Mouse (Mus musculus): ENCODE measurements at regions not wholly inside any gene's neighbourhood (a gene's known extent, or its start where the extent isn't known, plus 50 kb on each side); places are given as distances from the start of the nearest gene placed in this dataset.

DNA sequence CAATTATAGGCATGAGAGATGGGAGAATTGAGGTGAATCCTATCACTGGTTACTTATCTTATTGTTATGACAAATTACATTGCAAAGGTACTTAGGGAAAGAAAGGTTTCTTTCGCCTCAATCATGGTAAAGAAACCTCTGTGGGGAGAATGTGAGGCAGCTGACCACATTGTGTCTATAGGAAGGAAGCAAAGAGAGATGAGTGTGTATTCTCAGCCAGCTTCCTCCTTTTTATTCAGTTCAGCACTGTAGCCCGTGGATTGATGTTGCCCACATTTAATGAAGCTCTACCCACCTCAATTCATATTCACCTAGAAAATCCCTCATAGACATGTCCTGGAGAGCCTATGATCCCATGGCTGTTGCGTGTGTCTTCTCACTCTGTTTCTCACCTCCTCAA, 406.2 kb downstream of the Atp6ap1l start:
- DNase-seq (ENCODE audit: low spot score in 2 of 2), result no peak
- intact Hi-C loops (cut with DNase I), result no loop called here

DNA sequence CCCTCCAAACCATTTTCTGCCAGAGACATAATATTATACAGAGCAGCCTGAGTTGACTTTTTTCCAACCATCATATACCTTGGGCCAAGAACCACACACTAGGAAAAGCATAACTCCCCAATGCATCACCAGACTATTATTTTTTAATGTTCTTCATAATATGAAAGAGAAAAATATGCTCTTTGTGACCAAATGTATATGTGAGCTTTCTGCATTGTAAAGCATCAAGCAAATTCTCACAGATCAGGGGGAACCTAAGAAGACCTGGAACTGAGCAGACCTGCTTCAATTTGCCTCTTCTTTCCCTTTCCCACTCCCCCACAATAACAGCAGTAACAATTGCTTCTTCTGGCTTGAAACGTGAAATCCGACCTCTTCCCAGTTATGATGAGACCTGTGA, 407.6 kb downstream of the Atp6ap1l start:
- intact Hi-C loops (cut with DNase I), result no loop called here
- DNase-seq (ENCODE audit: low spot score in 2 of 2), result no peak

DNA sequence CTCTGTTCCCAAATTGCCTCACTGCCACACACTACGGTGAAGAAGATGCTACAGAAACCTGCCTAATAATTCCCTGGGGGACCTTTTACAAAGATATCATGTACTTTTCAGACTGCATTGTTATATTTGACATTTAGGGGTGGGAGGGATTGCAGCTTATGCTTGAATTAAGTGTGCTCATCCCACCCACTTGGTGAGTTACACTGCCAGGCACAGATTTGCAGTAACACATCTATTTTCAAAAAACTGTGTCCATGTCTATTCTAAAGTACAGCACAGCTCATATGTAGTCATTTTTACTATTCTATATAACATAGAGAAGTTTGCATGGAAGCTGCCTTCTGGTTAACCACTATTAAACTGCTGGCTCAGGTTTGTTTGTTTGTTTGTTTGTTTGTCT, 404.3 kb upstream of the Xrcc4 start:
- peak in 1 of 2 experiments; percentile 21 for DNase-seq (ENCODE audit: low spot score in 2 of 2)
- intact Hi-C loops (cut with DNase I), result no loop called here

DNA sequence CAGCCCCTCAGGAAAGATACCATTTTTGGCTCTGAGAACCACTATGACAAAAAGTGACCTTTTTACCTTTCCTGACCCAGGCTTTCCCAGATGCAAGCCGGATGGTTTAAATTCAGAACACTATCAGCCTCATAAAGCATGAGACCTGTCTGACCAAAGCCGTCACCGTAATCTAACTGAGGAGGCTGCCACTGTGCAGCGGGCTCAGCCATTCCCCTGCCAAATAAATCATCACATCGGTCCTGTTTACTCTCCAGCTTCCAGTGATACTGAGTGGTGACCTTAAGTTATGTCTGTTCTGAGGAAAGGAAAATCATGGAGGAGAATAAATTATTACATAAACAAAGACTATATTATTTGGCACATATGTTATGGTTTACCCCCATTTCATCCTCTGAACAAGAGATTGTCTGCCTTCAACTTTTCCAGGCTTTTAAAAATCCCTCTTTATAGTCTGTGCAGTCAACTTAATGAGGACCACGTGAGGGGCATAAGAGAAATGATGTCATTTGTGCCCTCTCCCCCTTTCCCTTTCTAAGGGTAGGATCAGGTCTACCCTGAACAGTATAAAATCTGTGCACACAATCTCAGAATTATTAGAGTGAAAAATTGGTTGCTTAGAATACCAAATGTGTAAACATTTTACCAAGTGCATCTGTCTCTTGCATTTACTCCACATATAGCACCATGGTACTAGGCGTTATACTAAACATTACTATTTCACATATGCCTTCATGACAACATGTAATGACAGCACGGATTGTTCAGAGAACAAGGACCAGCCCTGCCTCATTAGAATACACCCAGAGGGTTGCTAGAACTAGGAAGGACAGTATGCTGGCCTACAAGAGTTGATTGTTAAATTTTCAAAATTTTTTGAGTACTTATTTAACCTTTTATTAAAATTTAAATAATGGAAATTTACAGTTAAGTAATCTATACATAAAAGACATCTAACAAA, 401.9 kb upstream of the Xrcc4 start:
- no peak for DNase-seq (ENCODE audit: low spot score in 2 of 2)
- intact Hi-C loops (cut with DNase I), result no loop called here

DNA sequence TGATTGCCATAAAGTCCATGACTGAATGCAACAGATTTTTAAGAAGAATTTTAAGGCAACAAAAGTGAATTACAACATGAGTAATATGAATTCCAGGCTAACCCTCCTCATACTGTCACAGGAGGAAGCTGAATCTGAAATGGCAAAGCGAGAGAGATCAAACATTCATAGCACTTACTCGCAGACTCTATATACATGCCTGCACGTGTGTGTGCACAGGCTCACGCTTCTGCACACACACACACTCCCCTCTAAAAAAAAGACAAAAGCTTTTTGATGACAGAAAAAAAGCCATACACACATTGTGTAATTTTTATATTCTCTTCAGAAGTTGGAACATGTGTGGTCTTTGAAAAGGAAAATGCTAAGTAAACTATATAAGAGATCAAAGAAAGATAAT, 391.1 kb upstream of the Xrcc4 start:
- DNase-seq (ENCODE audit: low spot score in 2 of 2), result no peak
- intact Hi-C loops (cut with DNase I), result no loop called here

DNA sequence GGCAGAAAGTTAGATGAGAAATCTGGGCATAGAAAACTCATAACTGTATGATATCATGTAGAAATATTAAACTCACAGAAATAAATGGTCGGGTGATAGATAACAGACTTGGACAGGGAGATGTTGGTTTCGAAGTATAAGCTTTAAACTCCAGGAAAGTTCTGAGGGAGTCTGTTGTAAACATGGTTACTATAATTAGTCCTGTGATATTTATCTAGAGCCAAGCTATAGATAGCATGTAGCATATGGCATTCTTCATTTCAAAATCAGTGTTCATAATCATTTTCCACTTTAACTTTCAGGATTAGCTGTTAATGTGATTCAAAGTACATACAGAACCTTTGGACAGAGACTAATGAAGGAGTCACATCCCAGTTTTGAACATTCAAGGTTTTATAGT, 387.5 kb upstream of the Xrcc4 start:
- intact Hi-C loops (cut with DNase I), result no loop called here
- DNase-seq (ENCODE audit: low spot score in 2 of 2), result no peak

DNA sequence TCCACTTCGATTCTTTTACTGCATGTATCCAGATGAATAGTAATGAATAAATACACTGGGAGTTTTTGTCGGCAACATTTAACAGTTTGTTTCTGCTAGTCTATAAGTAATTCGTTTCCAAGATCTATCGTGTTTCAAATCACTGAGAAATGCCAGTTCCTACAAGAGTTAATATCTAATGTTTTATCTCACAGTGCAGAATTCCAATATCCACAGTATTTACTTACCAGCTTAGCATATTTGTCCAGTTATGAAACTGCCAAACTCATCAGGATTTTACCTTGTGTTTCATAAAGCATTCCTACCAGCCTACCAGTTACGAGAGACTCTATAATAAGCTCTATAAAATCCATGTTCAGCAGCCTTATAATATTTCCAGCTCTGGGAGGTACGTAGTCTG, 385.1 kb upstream of the Xrcc4 start:
- no peak for DNase-seq (ENCODE audit: low spot score in 2 of 2)
- intact Hi-C loops (cut with DNase I), result no loop called here

DNA sequence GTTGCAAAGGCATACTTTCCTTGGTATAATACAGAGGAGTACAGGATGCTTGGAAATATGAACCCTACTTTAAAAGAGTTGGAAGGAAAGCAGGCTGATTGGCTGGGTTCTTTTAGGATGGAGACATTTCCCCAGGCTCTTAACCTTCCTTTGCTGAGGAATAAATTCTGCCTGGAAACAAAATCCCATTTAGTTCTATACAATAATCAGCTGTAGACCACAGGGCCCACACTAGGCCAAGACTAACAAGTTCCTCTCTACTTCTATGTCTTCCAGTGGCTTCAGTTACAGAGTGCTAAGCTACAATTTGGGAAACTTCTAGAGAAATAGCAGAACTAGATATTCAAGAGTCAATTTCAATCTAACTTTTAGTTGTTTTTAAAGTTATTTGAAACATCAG, 384.6 kb upstream of the Xrcc4 start:
- intact Hi-C loops (cut with DNase I), result no loop called here

DNA sequence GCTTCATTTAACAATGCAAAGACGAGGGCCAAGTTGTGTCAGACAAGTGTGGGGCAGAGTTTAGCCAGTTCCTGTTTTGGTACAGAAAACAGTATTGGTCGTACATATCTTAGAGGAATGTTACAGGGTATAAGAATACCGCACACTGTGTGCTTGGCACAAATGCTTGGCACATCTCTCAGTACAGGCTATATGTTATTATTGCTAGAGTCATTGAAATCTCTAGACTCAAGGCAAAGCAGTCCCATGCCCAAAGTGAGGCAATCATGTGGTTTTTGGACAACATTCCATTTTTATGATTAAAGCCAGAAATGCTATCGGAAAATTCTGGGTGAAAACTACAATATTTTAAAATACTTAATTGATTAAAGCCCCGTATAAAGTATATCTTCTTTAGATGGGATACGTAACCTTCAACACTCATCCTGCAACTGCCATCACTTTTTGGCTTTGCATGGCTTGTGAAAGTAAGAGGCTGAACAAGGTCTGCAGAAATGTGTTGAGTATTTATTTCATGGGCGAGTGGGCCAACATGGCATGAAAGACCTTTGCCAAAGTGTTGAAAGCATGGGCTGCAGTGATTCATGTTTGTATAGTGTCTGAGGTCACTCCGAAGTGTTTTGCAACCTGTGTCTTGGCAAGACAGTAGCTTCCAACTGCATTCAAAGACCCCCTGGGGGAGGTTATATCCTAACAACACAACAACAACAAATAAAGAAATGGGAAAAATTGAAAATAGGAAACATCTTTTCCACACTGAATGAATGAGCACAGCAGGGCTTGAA, 383.8 kb upstream of the Xrcc4 start:
- no peak for DNase-seq (ENCODE audit: low spot score in 2 of 2)
- intact Hi-C loops (cut with DNase I), result no loop called here

More for the DNA sequence above, 384.6 kb upstream of the Xrcc4 start:
- no peak for DNase-seq (ENCODE audit: low spot score in 2 of 2)

DNA sequence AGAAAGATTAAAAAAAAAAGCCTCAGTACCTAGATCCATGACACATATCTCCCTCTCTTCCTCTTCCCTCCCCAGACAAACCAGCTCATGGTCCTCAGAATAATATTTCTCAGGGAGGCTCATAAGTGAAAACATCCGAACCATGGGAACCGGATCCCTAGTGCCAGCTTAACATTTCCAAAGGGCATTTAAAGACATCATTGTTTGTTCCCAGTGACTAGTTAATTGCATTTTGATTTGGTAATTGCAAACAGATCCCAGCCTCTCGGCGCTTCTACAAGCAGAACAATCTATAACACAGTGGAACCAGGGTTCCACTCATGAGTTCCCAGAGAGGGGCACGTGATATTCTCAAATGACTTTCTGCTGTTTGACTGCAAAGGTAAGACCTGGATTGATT, 376.7 kb upstream of the Xrcc4 start:
- intact Hi-C loops (cut with DNase I), result no loop called here

DNA sequence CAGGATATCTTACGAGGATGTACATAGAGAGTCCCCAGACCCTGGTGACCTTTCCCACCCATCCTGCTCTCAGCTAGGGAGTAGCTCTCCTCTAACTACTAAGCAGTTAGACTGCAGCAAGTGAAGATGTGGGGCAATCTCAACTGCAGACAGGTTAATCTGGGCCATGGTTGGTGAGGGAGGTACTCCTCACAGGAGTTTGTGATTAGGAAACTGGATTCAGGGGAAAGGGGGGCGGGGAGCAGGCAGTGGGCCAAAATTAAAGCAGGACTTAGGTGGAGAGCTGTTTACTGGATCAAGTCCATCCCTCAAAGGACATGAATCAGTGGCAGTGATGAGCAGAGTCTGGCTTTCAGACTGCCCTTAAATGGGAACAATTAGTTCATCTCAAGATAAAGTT, 374.6 kb upstream of the Xrcc4 start:
- intact Hi-C loops (cut with DNase I), result no loop called here
- no peak for DNase-seq (ENCODE audit: low spot score in 2 of 2)

More for the DNA sequence above, 376.7 kb upstream of the Xrcc4 start:
- DNase-seq (ENCODE audit: low spot score in 2 of 2), result no peak

DNA sequence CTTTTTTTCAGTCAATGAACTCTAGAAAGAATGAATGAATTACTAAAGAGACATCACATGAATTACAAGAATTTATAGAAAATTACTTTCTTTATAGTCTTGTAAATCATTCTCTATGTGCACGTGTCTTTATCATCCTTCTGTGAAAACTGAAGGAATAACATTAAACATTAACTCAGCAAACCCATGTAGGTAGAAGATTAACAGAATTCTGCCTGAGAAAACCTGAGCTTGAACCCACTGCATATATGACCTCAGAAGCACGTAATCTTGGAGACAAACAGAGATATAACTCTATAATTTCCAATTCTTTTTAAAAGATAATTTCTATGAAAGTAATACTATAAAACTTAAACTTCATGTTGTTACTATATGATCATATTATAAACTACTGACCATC, 374.0 kb upstream of the Xrcc4 start:
- DNase-seq (ENCODE audit: low spot score in 2 of 2), result no peak

DNA sequence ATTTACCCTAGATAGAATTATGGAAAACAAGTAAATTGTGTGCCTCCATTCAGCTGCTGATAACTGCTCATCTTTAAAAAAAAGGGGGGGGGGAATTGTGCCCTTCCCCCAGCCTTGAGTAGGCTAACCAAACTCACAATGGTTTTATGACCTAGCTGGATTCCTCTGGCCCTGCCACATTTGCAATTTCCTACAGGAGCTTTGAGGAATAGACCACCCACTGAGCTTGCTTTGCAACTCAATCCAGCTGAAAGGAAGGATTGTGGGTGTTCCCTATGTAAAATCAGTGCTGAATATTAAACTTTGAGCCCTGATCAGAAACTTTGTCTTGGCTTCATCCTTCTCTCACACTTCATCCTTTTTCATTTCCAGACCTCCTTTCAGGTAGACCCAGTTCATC, 365.2 kb upstream of the Xrcc4 start:
- DNase-seq (ENCODE audit: low spot score in 2 of 2), result no peak
- intact Hi-C loops (cut with DNase I), result no loop called here

More for the DNA sequence above, 374.0 kb upstream of the Xrcc4 start:
- intact Hi-C loops (cut with DNase I), result no loop called here

DNA sequence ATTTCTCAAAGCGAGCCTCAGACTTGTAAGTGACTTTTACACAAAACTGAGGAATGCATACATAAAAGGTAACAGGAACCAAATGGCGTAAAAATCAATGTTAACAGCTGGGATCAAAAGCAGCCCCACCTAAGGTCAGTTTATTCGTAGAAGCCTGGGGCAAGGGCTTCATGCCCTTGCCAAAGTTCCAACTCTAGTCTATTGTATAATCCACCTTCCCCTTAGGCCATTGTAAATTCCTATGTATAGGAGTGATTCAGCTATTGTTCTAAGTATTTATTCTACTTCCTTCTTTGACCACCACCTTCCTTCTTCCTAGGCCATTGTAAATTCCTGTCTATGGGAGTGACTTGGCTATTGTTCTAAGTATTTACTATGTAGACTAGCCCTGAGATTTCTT, 337.5 kb upstream of the Xrcc4 start:
- intact Hi-C loops (cut with DNase I), result no loop called here
- no peak for DNase-seq (ENCODE audit: low spot score in 2 of 2)

DNA sequence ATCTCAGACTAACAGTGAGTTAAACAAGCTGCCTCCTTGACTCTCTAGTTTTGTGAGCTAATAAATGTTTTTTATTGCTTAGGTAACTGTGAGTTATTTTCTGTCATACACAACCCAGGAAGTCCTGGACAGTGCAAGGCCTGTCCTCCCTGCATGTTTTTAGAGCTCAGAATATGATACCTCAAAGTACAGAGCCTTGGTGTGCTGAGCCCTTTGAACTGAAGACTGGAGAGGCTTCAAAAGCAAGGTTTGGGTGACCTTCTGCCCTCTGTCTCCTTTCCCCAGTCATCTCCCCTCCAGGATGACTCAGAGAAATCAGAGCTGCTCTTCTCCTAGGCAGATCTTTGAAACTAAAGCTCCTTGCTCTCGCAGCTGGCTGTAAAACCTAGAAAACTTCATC, 336.0 kb upstream of the Xrcc4 start:
- intact Hi-C loops (cut with DNase I), result no loop called here
- no peak for DNase-seq (ENCODE audit: low spot score in 2 of 2)

DNA sequence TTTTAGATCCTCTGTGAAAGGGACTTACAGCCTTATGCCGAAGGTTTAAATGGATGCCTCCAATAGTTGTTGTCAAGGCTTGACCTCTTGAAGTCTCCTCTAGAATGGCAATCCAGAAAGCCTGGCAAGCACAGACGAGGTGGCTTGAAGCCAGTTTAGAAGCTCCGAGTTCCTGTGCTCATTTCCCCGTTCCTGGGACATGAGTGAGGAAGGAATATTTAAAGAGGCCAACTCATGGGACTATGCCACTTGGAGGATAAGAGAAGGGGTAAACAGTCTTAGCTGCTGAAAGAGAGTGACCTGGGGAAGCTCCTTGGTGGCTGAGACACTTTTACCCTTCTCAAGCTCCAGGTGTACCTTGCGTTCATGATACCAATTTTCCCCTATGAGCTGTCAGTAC, 335.1 kb upstream of the Xrcc4 start:
- no peak for DNase-seq (ENCODE audit: low spot score in 2 of 2)
- intact Hi-C loops (cut with DNase I), result no loop called here

DNA sequence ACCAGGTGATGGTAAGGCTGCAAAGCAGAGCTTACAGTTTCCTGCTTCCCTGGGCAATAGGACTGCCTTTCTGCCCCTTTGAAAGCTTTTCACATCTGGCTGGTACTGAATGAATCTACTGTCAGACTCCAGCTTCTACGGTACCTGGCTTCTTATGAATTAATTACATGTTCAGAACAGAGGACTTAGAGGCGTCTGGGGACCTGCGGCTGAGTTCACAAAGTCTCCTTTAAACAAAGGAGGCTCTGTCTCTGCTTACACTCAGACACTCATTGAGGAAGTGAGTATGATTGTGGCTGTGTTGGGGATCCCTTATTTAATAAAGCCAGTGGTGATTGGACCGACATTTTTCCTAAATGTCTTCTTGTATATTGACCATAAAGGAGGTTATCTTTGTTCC, 331.6 kb upstream of the Xrcc4 start:
- no peak for DNase-seq (ENCODE audit: low spot score in 2 of 2)
- intact Hi-C loops (cut with DNase I), result no loop called here

DNA sequence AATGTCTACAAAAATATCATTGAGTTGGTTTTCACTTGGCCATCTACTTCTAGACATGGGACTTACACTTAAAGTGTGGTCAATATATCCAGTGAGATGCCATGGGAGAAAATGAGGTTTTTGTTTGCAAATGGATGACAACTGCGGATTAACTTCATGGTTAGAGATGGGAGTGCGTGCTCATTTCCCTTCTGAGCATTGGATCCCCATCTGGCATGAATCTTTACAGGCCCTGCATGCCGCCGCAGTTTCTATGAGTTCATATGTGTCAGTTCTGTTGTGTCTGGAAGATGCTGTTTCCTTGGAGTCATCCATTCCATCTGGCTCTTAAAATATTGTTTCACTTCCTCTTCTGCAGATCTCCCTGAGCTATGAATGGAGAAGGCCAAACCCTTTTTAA, 315.0 kb upstream of the Xrcc4 start:
- intact Hi-C loops (cut with DNase I), result no loop called here
- no peak for DNase-seq (ENCODE audit: low spot score in 2 of 2)

DNA sequence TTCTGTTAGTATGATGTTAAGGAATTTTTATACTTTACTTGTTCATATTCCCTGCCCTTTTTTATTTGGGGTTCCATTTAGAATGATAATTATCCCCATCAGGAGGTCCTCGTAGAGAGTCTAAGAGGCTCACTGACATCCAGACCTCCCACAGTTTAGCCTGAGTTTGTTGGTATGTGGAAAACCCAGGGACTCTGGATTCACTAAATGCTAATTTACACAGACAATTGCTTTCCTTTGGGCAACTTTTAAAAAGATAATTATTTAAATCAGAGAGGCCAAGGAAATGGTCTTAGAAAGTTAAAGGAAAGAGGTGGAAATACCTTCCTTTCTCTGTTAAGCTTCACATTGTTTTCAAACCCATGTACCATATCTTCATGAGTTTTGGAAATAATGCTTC, 312.7 kb upstream of the Xrcc4 start:
- intact Hi-C loops (cut with DNase I), result no loop called here
- DNase-seq (ENCODE audit: low spot score in 2 of 2), result no peak

DNA sequence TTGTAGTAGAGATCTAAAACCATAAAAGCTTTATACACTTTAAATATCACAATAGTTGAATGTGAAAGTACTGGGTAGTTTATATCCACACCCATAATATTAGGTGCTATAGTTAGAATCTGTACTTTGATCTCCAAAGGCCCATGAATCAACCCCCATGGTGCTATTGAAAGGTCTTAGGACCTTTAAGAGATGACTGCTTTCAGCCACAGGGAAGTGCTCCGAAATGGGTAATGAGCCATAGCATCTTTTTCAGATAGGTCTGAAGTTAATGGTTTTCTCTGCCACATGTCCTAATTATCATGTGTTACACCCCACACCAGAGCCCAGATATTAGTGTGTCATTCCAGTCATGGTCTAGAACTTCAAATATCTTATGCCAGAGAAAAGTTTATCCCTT, 312.1 kb upstream of the Xrcc4 start:
- DNase-seq (ENCODE audit: low spot score in 2 of 2), result no peak
- intact Hi-C loops (cut with DNase I), result no loop called here
